Mouse (Mus musculus): ENCODE measurements around the gene Meltf.
"Not testable (repeated sequence)": the region's sequence is repeated elsewhere in the genome, so short reads cannot be mapped to it uniquely, and the experiment has no call there.

Meltf gene

GRCm38 (mm10) chr16:31933751-31934549 lies 55.3 kb downstream of the Meltf start, which contains the start of gene Pigz:
TSS of gene Pigz (plus strand) at chr16:31933851.
- peak; percentile 66 to 75 for DNase-seq (ENCODE audit: low spot score in 2 of 2)

DNA sequence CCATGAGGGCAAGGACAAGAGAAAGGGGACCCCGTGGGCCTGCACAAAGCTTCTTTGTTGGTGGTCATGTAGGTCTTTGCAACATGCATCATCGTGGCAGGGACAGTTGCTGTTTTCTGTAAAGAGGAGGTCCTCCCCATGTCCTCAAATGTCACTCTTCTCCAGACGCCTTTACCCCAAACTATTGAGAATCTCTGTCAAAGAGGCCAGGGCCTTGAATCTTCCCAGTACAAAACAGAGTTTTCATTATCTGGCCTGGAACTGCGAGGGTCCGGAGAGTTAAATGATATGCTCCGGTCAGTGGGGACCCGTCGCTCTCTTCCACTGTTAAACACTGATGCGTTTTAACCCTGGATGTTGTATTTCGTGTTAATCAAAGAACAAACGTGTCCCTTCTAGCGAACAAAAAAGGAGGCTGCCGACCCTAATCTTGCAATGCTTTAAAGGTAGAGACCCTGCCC lies 56.0 kb downstream of the Meltf start:
- peak in 1 of 2 experiments; percentile 20 for DNase-seq (ENCODE audit: low spot score in 2 of 2)

DNA sequence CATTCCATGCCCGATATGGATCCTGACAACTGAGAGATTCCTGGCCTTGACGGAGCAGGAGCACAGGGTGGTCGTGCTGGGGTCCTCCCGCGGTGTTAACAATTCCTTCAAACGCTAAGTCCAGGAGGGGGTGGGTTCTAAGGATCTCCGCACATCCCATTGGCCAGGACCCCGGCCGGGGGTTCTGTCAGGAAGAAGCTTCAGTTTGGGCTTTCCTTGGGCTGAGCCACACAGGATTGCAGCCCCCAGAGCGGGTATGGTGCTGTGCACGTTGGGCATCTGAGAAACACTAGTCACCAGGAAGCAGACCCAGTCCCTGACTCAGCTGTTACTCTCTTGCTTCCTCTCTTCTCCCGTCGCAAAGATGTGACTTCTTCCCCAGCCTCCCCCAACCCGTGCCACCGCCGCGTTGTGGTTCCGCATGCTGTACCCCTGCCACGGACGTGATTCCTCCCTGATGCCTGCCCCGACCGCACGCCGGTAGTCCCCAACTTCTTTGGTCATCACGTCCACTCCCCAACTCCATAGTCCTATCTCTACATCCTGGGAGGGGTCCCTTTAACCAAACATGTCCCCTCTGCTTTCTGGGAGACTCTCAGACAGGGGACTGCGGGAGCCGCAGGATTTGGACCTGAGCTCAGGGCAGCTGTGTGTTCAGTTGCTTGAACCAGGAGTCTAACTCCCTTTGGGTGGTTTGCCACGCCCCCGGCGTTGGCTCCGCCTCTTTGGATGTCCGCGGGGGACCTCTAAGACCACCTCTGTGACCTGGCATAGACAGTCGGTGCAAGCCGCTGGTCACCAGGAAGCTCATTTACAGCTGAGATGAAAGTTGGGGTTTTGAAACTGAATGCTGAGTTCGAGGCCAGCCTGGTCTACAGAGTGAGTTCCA lies 56.7 kb downstream of the Meltf start:
- peak; percentile 71 to 78 for DNase-seq (ENCODE audit: low spot score in 2 of 2)

GRCm38 (mm10) chr16:31936568-31936967 lies 58.0 kb downstream of the Meltf start:
- no peak for DNase-seq (ENCODE audit: low spot score in 2 of 2)

DNA sequence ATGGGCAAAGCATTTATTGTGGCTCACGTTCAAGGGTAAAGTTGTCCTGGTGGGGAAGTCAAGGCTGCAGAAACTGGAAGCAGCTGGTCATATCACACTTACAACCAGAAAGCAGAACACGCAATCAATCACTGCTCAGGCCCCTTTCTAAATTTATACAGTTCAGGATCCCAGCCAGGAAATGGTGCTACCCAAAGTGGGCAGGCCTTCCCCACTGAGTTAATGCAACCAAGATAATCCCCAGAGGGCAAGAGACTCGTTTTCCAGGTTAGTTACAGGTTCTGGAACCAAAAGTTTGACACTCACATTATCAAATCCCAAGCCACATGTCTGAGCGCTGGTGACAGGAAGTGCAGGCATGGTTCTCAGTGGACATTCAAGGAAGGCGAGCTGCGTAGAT lies 60.2 kb downstream of the Meltf start:
- no peak for DNase-seq (ENCODE audit: low spot score in 2 of 2)

DNA sequence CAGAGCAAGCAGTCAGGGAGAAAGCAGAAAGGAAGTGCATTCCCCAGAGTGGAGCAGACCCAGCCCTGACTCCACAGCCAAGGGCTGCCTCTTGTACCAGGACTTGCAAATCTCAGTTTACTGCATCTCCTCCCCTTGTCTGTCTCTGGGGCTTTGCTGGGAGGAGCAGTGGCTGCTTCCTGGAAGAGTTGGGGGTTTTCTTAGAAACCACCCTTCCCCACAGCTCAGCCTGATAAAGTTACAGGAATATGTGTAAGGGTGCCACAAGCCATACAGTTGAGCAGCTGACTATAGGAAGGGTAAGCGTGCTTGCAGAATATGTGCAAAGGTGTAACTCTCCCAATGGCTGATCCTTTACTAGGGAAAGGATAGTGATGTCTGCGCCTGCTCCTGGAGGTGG lies 62.0 kb downstream of the Meltf start:
- no peak for DNase-seq (ENCODE audit: low spot score in 2 of 2)

GRCm38 (mm10) chr16:31943980-31944379 lies 65.4 kb downstream of the Meltf start:
- peak; percentile 86 to 87 for DNase-seq (ENCODE audit: low spot score in 2 of 2)

DNA sequence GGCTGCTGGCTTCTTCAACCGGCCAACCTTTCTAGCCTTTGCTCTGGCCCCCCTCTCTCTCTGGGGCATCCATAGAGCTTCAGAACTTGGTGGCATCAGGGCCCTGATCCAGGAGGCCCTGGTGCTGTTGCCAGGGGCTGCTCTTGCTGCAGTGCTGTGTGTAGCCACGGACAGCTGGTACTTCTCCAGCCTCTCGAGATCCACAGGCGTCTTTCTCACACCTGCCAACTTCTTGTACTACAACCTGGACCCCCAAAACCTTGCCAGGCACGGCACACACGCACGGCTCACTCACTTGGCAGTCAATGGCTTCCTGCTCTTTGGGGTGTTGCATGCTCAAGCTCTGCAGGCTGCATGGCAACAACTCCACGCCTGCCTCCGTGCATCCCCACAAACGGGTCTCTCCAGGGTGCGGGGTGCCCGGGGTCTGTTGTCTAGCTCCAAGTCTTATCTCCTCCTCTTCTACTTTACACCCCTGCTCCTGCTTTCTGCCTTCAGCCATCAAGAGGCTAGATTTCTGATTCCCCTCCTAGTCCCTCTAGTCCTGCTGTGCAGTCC lies 66.2 kb downstream of the Meltf start:
- DNase-seq (ENCODE audit: low spot score in 2 of 2) = peak; percentile 37 to 54

DNA sequence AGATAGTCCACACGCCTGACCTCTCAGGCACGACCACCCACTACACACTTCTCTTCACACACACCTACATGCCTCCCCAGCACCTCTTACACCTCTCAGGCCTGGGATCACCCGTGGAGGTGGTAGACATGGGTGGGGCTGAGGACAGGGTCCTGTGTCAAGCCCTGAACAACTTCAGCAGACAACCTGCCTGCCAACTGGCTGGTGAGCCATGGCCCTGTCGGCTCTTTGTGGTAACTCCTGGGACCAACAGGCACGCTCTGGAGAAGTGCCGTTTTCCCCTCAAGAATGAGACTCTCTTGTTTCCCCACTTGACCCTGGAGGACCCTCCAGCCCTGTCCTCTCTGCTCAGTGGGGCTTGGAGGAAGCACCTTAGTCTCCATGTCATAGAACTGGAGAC lies 66.8 kb downstream of the Meltf start:
- no peak for DNase-seq (ENCODE audit: low spot score in 2 of 2)

DNA sequence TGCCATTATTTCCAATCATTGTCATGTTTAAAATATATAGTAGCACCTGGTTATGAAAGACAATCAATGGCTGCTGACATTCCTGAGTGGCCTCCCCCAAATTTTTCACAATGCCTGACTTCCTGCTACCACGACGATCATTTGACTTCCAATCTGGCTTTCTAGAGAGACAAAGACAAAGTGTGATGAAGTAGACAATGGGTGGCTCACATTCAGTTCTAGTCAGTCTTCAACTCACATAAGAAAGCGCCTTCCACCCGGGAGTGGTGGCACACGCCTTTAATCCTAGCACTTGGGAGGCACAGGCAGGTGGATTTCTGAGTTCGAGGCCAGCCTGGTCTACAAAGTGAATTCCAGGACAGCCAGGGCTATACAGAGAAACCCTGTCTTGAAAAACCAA lies 67.4 kb downstream of the Meltf start:
- DNase-seq (ENCODE audit: low spot score in 2 of 2) = not testable (repeated sequence)

GRCm38 (mm10) chr16:31947333-31947732 lies 68.7 kb downstream of the Meltf start:
- no peak for DNase-seq (ENCODE audit: low spot score in 2 of 2)

- no peak for DNase-seq (ENCODE audit: low spot score in 2 of 2)
Measured at GRCm38 (mm10) chr16:31947901-31948316, 69.3 kb downstream of the Meltf start.

- DNase-seq (ENCODE audit: low spot score in 2 of 2) = peak; percentile 98 to 99
Measured at GRCm38 (mm10) chr16:31948345-31948774, 69.8 kb downstream of the Meltf start, which contains the start of the genes 0610012G03Rik and Ncbp2. TSS of gene 0610012G03Rik (minus strand) at chr16:31948494. TSS of gene Ncbp2 (plus strand) at chr16:31948513.
